8 mouse cellular contexts compared by ENCODE assay signal in genomic region chr2:168252639-168253292, GRCm38 (mm10). TPM values are rescaled to one million over a fixed set of nuclear protein-coding genes. Genes with fewer than 3 reads are reported as not detected.
DNase-seq lines count a peak whose midpoint lies in the region; ATAC-seq and TF ChIP-seq lines count a peak whose summit lies in the region.

No protein-coding gene starts in this region.

- no peaks in the 10 kb centered on the region; the same call in 1 of the 2 replicates for H3K27me3 ChIP-seq in hindbrain, embryonic 11.5 days (ENCODE audit: control insufficient read depth, insufficient read depth, low read length)
- H3K27me3 ChIP-seq in liver, postnatal 0 days (ENCODE audit: insufficient read depth, low read length), result 0 out of 2 replicates have a peak, but pooled peaks cover 4% of the 10 kb centered on the region
- H3K27me3 ChIP-seq in neural tube, embryonic 14.5 days (ENCODE audit: control insufficient read depth, insufficient read depth, low read length), result no peaks in the 10 kb centered on the region

- TF ChIP-seq EP300 in liver, postnatal 0 days (IDR thresholded peaks at IDR 0.05; ENCODE audit: low read depth), result no peak

- no peak for ATAC-seq in hindbrain, embryonic 11.5 days (ENCODE audit: low FRiP score)
- peak; percentile 40; the same call in 1 of the 2 replicates for ATAC-seq in liver, postnatal 0 days
- no peak; the same call in 1 of the 2 replicates for ATAC-seq in neural tube, embryonic 14.5 days (ENCODE audit: low read depth)

- no peaks in the 10 kb centered on the region for H3K36me3 ChIP-seq in hindbrain, embryonic 11.5 days (ENCODE audit: control insufficient read depth, insufficient read depth, low read length)
- no peaks in the 10 kb centered on the region for H3K36me3 ChIP-seq in liver, postnatal 0 days (replicated peaks; ENCODE audit: insufficient read depth, low read length)
- no peaks in the 10 kb centered on the region for H3K36me3 ChIP-seq in neural tube, embryonic 14.5 days (ENCODE audit: control insufficient read depth, insufficient read depth, low read length)

- H3K4me1 ChIP-seq in hindbrain, embryonic 11.5 days (replicated peaks; ENCODE audit: control insufficient read depth, insufficient read depth, low read length), result no peaks in the 10 kb centered on the region
- no peaks in the 10 kb centered on the region for H3K4me1 ChIP-seq in liver, postnatal 0 days (ENCODE audit: insufficient read depth)
- H3K4me1 ChIP-seq in neural tube, embryonic 14.5 days (ENCODE audit: control insufficient read depth, insufficient read depth, low read length), result no peaks in the 10 kb centered on the region

- no peak overlapping the region for H3K4me3 ChIP-seq in hindbrain, embryonic 11.5 days (ENCODE audit: low read depth, low read length)
- H3K4me3 ChIP-seq in liver, postnatal 0 days (ENCODE audit: low read depth, low read length), result no peak overlapping the region
- H3K4me3 ChIP-seq in neural tube, embryonic 14.5 days (ENCODE audit: low read depth, low read length), result no peak overlapping the region

- H3K4me2 ChIP-seq in hindbrain, embryonic 11.5 days (replicated peaks; ENCODE audit: low read depth, low read length), result no peak overlapping the region
- H3K4me2 ChIP-seq in liver, postnatal 0 days (ENCODE audit: low read depth, low read length), result no peak overlapping the region
- 0 out of 2 replicates have a peak overlapping the region, but pooled peaks have one; percentile 1 for H3K4me2 ChIP-seq in neural tube, embryonic 14.5 days (ENCODE audit: low read depth, low read length)

- no peaks in the 10 kb centered on the region for H3K9me3 ChIP-seq in hindbrain, embryonic 11.5 days (ENCODE audit: control insufficient read depth, low read length)
- H3K9me3 ChIP-seq in liver, postnatal 0 days (ENCODE audit: low read length), result no peaks in the 10 kb centered on the region
- no peaks in the 10 kb centered on the region for H3K9me3 ChIP-seq in neural tube, embryonic 14.5 days (ENCODE audit: control insufficient read depth, low read length)

- H3K27ac ChIP-seq in hindbrain, embryonic 11.5 days (ENCODE audit: low read depth, low read length), result no peak overlapping the region
- no peak overlapping the region for H3K27ac ChIP-seq in liver, postnatal 0 days (ENCODE audit: low read depth)
- H3K27ac ChIP-seq in neural tube, embryonic 14.5 days (ENCODE audit: low read depth, low read length), result no peak overlapping the region

- 12% methylated on average over 16 of the region's 16 CpGs for WGBS in hindbrain, embryonic 11.5 days
- 16% methylated on average over 16 of the region's 16 CpGs for WGBS in liver, postnatal 0 days (ENCODE audit: insufficient replicate concordance)
- 16% methylated on average over 16 of the region's 16 CpGs for WGBS in neural tube, embryonic 14.5 days

- intact Hi-C loops in heart, postnatal 36 days (cut with DNase I), result no loop called here

- no peak overlapping the region for H3K9ac ChIP-seq in hindbrain, embryonic 11.5 days (ENCODE audit: low read depth, low read length)
- no peak overlapping the region for H3K9ac ChIP-seq in liver, postnatal 0 days (replicated peaks)
- no peak overlapping the region for H3K9ac ChIP-seq in neural tube, embryonic 14.5 days (replicated peaks; ENCODE audit: low read depth, low read length)

- peak; percentile 74 for TF ChIP-seq CTCF in liver, postnatal 0 days (IDR thresholded peaks at IDR 0.05; ENCODE audit: low read depth)

- peak; percentile 25 for DNase-seq in heart, postnatal 4 days
- no peak for DNase-seq in heart, postnatal 36 days
- DNase-seq in brain, adult 2 months (ENCODE audit: low read depth, low spot score), result peak; percentile 53
- peak; percentile 72 for DNase-seq in hindbrain, embryonic 11.5 days (ENCODE audit: low spot score)
- DNase-seq in liver, postnatal 0 days, result peak; percentile 55
- no peak for DNase-seq in urinary bladder, postnatal 4 days (ENCODE audit: low spot score in 2 of 2)
- DNase-seq in right cerebral cortex, postnatal 4 days, result no peak

RNA-seq across cellular contexts. Expression of gene Mocs3, which starts 22.3 kb away (rescaled TPM):
- 1 to 10 TPM; 6.7 to 8.1 TPM for total RNA-seq in heart, postnatal 4 days (2021)
- total RNA-seq in heart, postnatal 36 days (2021), result 1 to 10 TPM; 7.9 to 8.0 TPM
- polyA plus RNA-seq in hindbrain, embryonic 11.5 days (2014; fragmentation: Nextera tagmentation; extraction: Ambion mirVana), result 8.5 and 8.8 TPM in 2 replicates
- polyA plus RNA-seq in liver, postnatal 0 days (2015; fragmentation: Nextera tagmentation; extraction: Ambion mirVana), result 3.6 and 4.9 TPM in 2 replicates
- polyA plus RNA-seq in neural tube, embryonic 14.5 days (2014; fragmentation: Nextera tagmentation; extraction: Ambion mirVana), result 11.2 and 11.7 TPM in 2 replicates

RNA-seq across cellular contexts. Expression of gene Dpm1, which starts 22.4 kb away (rescaled TPM):
- 10 to 100 TPM; 50.8 to 60.8 TPM for total RNA-seq in heart, postnatal 4 days (2021)
- 10 to 100 TPM; 76.0 to 92.6 TPM for total RNA-seq in heart, postnatal 36 days (2021)
- 60.4 and 65.1 TPM in 2 replicates for polyA plus RNA-seq in hindbrain, embryonic 11.5 days (2014; fragmentation: Nextera tagmentation; extraction: Ambion mirVana)
- polyA plus RNA-seq in liver, postnatal 0 days (2015; fragmentation: Nextera tagmentation; extraction: Ambion mirVana), result 87.3 and 105 TPM in 2 replicates
- 55.1 and 59.3 TPM in 2 replicates for polyA plus RNA-seq in neural tube, embryonic 14.5 days (2014; fragmentation: Nextera tagmentation; extraction: Ambion mirVana)

RNA-seq across cellular contexts. Expression of gene Gm20716, which starts 22.6 kb away (rescaled TPM):
- total RNA-seq in heart, postnatal 4 days (2021), result 10 to 100 TPM; 23.0 to 32.3 TPM
- total RNA-seq in heart, postnatal 36 days (2021), result 10 to 100 TPM; 14.3 to 16.5 TPM
- 24.0 and 31.3 TPM in 2 replicates for polyA plus RNA-seq in hindbrain, embryonic 11.5 days (2014; fragmentation: Nextera tagmentation; extraction: Ambion mirVana)
- 1.9 and 2.8 TPM in 2 replicates for polyA plus RNA-seq in liver, postnatal 0 days (2015; fragmentation: Nextera tagmentation; extraction: Ambion mirVana)
- 30.4 and 31.3 TPM in 2 replicates for polyA plus RNA-seq in neural tube, embryonic 14.5 days (2014; fragmentation: Nextera tagmentation; extraction: Ambion mirVana)

RNA-seq across cellular contexts. Expression of gene Kcng1, which starts 28.8 kb away (rescaled TPM):
- total RNA-seq in heart, postnatal 4 days (2021), result under 1 TPM in 1 of 2 experiments, not detected in 1; 0.07 TPM
- total RNA-seq in heart, postnatal 36 days (2021), result under 1 TPM; 0.08 TPM
- polyA plus RNA-seq in hindbrain, embryonic 11.5 days (2014; fragmentation: Nextera tagmentation; extraction: Ambion mirVana), result 0.56 and 0.63 TPM in 2 replicates
- 0.07 TPM in 1 of 2 replicates, not detected in the other for polyA plus RNA-seq in liver, postnatal 0 days (2015; fragmentation: Nextera tagmentation; extraction: Ambion mirVana)
- 0.35 and 0.73 TPM in 2 replicates for polyA plus RNA-seq in neural tube, embryonic 14.5 days (2014; fragmentation: Nextera tagmentation; extraction: Ambion mirVana)

RNA-seq across cellular contexts. Expression of gene Adnp, which starts 45.9 kb away (rescaled TPM):
- total RNA-seq in heart, postnatal 4 days (2021), result 10 to 100 TPM; 69.1 to 70.2 TPM
- total RNA-seq in heart, postnatal 36 days (2021), result 10 to 100 TPM; 32.6 to 33.2 TPM
- polyA plus RNA-seq in hindbrain, embryonic 11.5 days (2014; fragmentation: Nextera tagmentation; extraction: Ambion mirVana), result 2.8 and 8.5 TPM in 2 replicates
- polyA plus RNA-seq in liver, postnatal 0 days (2015; fragmentation: Nextera tagmentation; extraction: Ambion mirVana), result 3.5 and 4.0 TPM in 2 replicates
- 3.4 and 3.7 TPM in 2 replicates for polyA plus RNA-seq in neural tube, embryonic 14.5 days (2014; fragmentation: Nextera tagmentation; extraction: Ambion mirVana)

Comparison
In these comparisons a context has a peak if more than half of its experiments do, and no peak if none do; other contexts are left out.
1. DNase-seq: peak in heart, postnatal 4 days (single experiment), brain, adult 2 months (single experiment), hindbrain, embryonic 11.5 days (single experiment) and liver, postnatal 0 days (single experiment); none in heart, postnatal 36 days (0 of 2), urinary bladder, postnatal 4 days (0 of 2) and right cerebral cortex, postnatal 4 days (single experiment).